Mouse (Mus musculus) MEL (cell line): ENCODE results near the gene Anapc13. TPM values are rescaled to one million over a fixed set of nuclear protein-coding genes. Genes with fewer than 3 reads are reported as not detected.

Source experiments
- DNase-seq: peaks from one replicate; pipeline ENCODE4 v3.0.0; 2011; ENCODE audit warnings: low read depth, low spot score
- H3K27ac ChIP-seq: 2 replicates; pipeline ENCODE4 v1.5.1; 2012; ENCODE audit warnings: low read depth, mild to moderate bottlenecking, control low read depth, low read length, moderate library complexity; ENCODE audit not compliant: control insufficient read depth
- H3K27me3 ChIP-seq, 2 experiments: fragments of 150-350 bp in 1 of 2; sonication (generic) in 1 of 2; 2 replicates each; pipeline ENCODE4 v1.6.1; 2012; ENCODE audit warnings: low read length in 2 of 2, mild to moderate bottlenecking in 2 of 2, improper control_type of control experiment in 1 of 2, moderate library complexity in 1 of 2; ENCODE audit not compliant: insufficient read depth in 2 of 2, control insufficient read depth in 1 of 2
- H3K36me3 ChIP-seq, 2 experiments: 2 replicates each; pipeline ENCODE4 v1.6.1; 2012 to 2014; ENCODE audit warnings: low read length in 2 of 2, improper control_type of control experiment in 1 of 2, inconsistent platforms in 1 of 2, mild to moderate bottlenecking in 1 of 2; ENCODE audit not compliant: insufficient read depth in 2 of 2, control insufficient read depth in 1 of 2
- H3K4me1 ChIP-seq, 2 experiments: fragments of 150-350 bp in 1 of 2; sonication (generic) in 1 of 2; 2 replicates each; pipeline ENCODE4 v1.6.1; 2012; ENCODE audit warnings: low read length in 2 of 2, improper control_type of control experiment in 1 of 2, mild to moderate bottlenecking in 1 of 2; ENCODE audit not compliant: insufficient read depth in 2 of 2, control insufficient read depth in 1 of 2
- H3K4me3 ChIP-seq, 2 experiments: fragments of 150-350 bp in 1 of 2; sonication (generic) in 1 of 2; 2 replicates each; pipeline ENCODE4 v1.5.1; 2012; ENCODE audit warnings: low read depth in 2 of 2, low read length in 2 of 2, mild to moderate bottlenecking in 2 of 2, moderate library complexity in 2 of 2, control low read depth in 1 of 2, improper control_type of control experiment in 1 of 2; ENCODE audit not compliant: control insufficient read depth in 1 of 2, insufficient read depth in 1 of 2
- H3K79me2 ChIP-seq: 2 replicates; pipeline ENCODE4 v1.6.1; 2012; ENCODE audit warnings: mild to moderate bottlenecking, low read length, moderate library complexity; ENCODE audit not compliant: control insufficient read depth, poor library complexity, insufficient read depth
- H3K9ac ChIP-seq: 2 replicates; pipeline ENCODE4 v1.6.1; 2012; ENCODE audit warnings: low read depth, mild to moderate bottlenecking, control low read depth, low read length, moderate library complexity; ENCODE audit not compliant: control insufficient read depth, poor library complexity, severe bottlenecking
- H3K9me3 ChIP-seq: fragments of 150-350 bp; sonication (generic); replicated peaks from 2 replicates; pipeline ENCODE4 v1.6.1; 2012; ENCODE audit warnings: mild to moderate bottlenecking, low read length, improper control_type of control experiment, moderate library complexity; ENCODE audit not compliant: insufficient read depth
- CHD1 ChIP-seq: IDR thresholded peaks from 2 replicates; pipeline ENCODE4 v1.6.1; 2012; ENCODE audit warnings: low read depth, mild to moderate bottlenecking, inconsistent platforms, low read length, improper control_type of control experiment
- CHD2 ChIP-seq: IDR thresholded peaks from 2 replicates; pipeline ENCODE4 v1.6.1; 2011; ENCODE audit warnings: low read length, improper control_type of control experiment
- CTCF ChIP-seq, 3 experiments: IDR thresholded peaks in 2 of 3; conservative IDR thresholded peaks in 1 of 3; 2 replicates each; pipeline ENCODE4 v1.5.1; 2011 to 2012; ENCODE audit warnings: low read length in 3 of 3, low read depth in 2 of 3, mild to moderate bottlenecking in 2 of 3, improper control_type of control experiment in 1 of 3, inconsistent platforms in 1 of 3, mixed read lengths in 1 of 3, moderate library complexity in 1 of 3; ENCODE audit not compliant: control insufficient read depth in 1 of 3, insufficient read depth in 1 of 3, poor library complexity in 1 of 3, severe bottlenecking in 1 of 3
- E2F4 ChIP-seq: IDR thresholded peaks from 2 replicates; pipeline ENCODE4 v1.6.1; 2011; ENCODE audit warnings: low read depth, low read length, improper control_type of control experiment, borderline replicate concordance
- ELF1 ChIP-seq: IDR thresholded peaks from 2 replicates; pipeline ENCODE4 v1.6.1; 2014; ENCODE audit warnings: low read depth, mild to moderate bottlenecking, inconsistent platforms, low read length, improper control_type of control experiment, moderate library complexity
- EP300 ChIP-seq, 2 experiments: IDR thresholded peaks; 2 replicates each; pipeline ENCODE4 v1.6.1; 2011; ENCODE audit warnings: improper control_type of control experiment in 2 of 2, low read length in 2 of 2, low read depth in 1 of 2, mild to moderate bottlenecking in 1 of 2
- GABPA ChIP-seq: IDR thresholded peaks from 2 replicates; pipeline ENCODE4 v1.6.1; 2012; ENCODE audit warnings: low read depth, mild to moderate bottlenecking, inconsistent platforms, low read length, improper control_type of control experiment, moderate library complexity
- KAT2A ChIP-seq: conservative IDR thresholded peaks from 2 replicates; pipeline ENCODE4 v1.6.1; 2012; ENCODE audit warnings: low read depth, low read length, improper control_type of control experiment, inconsistent platforms
- MAFK ChIP-seq: IDR thresholded peaks from 2 replicates; pipeline ENCODE4 v1.6.1; 2011; ENCODE audit warnings: low read depth, mild to moderate bottlenecking, low read length, improper control_type of control experiment, borderline replicate concordance
- MAX ChIP-seq: IDR thresholded peaks from 2 replicates; pipeline ENCODE4 v1.6.1; 2011; ENCODE audit warnings: low read length, improper control_type of control experiment
- MAZ ChIP-seq: IDR thresholded peaks from 2 replicates; pipeline ENCODE4 v1.6.1; 2012; ENCODE audit warnings: low read depth, mild to moderate bottlenecking, inconsistent platforms, low read length, improper control_type of control experiment
- MEF2A ChIP-seq: IDR thresholded peaks from 2 replicates; pipeline ENCODE4 v1.6.1; 2014; ENCODE audit warnings: low read depth, mild to moderate bottlenecking, inconsistent platforms, low read length, improper control_type of control experiment; ENCODE audit not compliant: poor library complexity, insufficient replicate concordance, severe bottlenecking; ENCODE audit errors: extremely low read depth
- MXI1 ChIP-seq: IDR thresholded peaks from 2 replicates; pipeline ENCODE4 v1.6.1; 2011; ENCODE audit warnings: mild to moderate bottlenecking, low read depth, low read length, improper control_type of control experiment
- MYB ChIP-seq: IDR thresholded peaks from 2 replicates; pipeline ENCODE4 v1.6.1; 2011; ENCODE audit warnings: mild to moderate bottlenecking, low read depth, low read length, improper control_type of control experiment
- NELFE ChIP-seq: IDR thresholded peaks from 2 replicates; pipeline ENCODE4 v1.6.1; 2011; ENCODE audit warnings: low read depth, low read length, improper control_type of control experiment
- POLR2AphosphoS2 ChIP-seq: IDR thresholded peaks from 2 replicates; pipeline ENCODE4 v1.6.1; 2011; ENCODE audit warnings: low read length, improper control_type of control experiment
- RAD21 ChIP-seq: IDR thresholded peaks from 2 replicates; pipeline ENCODE4 v1.6.1; 2011; ENCODE audit warnings: mild to moderate bottlenecking, low read depth, low read length, improper control_type of control experiment
- RCOR1 ChIP-seq: IDR thresholded peaks from 2 replicates; pipeline ENCODE4 v1.6.1; 2012; ENCODE audit warnings: low read depth, mild to moderate bottlenecking, inconsistent platforms, low read length, improper control_type of control experiment
- SIN3A ChIP-seq: IDR thresholded peaks from 2 replicates; pipeline ENCODE4 v1.6.1; 2012; ENCODE audit warnings: low read length, improper control_type of control experiment, inconsistent platforms
- TAL1 ChIP-seq: IDR thresholded peaks from 2 replicates; pipeline ENCODE4 v1.6.1; 2012; ENCODE audit warnings: mild to moderate bottlenecking, inconsistent platforms, low read length, moderate library complexity, mixed read lengths
- TBP ChIP-seq: IDR thresholded peaks from 2 replicates; pipeline ENCODE4 v1.8.0; 2011; ENCODE audit warnings: low read depth, low read length, improper control_type of control experiment
- TCF12 ChIP-seq: IDR thresholded peaks from 2 replicates; pipeline ENCODE4 v1.6.1; 2014; ENCODE audit warnings: low read depth, mild to moderate bottlenecking, inconsistent platforms, low read length, improper control_type of control experiment, moderate library complexity
- UBTF ChIP-seq: IDR thresholded peaks from 2 replicates; pipeline ENCODE4 v1.6.1; 2012; ENCODE audit warnings: low read depth, mild to moderate bottlenecking, inconsistent platforms, low read length, improper control_type of control experiment, moderate library complexity, borderline replicate concordance; ENCODE audit not compliant: insufficient read depth
- USF1 ChIP-seq: IDR thresholded peaks from 2 replicates; pipeline ENCODE4 v1.6.1; 2014; ENCODE audit warnings: low read depth, mild to moderate bottlenecking, inconsistent platforms, low read length, improper control_type of control experiment, moderate library complexity
- USF2 ChIP-seq, 2 experiments: IDR thresholded peaks; 2 replicates each; pipeline ENCODE4 v1.6.1; 2011 to 2012; ENCODE audit warnings: improper control_type of control experiment in 2 of 2, low read length in 2 of 2, borderline replicate concordance in 1 of 2, inconsistent platforms in 1 of 2, low read depth in 1 of 2, mild to moderate bottlenecking in 1 of 2; ENCODE audit not compliant: insufficient read depth in 1 of 2
- ZC3H11A ChIP-seq: IDR thresholded peaks from 2 replicates; pipeline ENCODE4 v1.6.1; 2012; ENCODE audit warnings: low read depth, mild to moderate bottlenecking, inconsistent platforms, low read length, improper control_type of control experiment
- ZNF384 ChIP-seq: IDR thresholded peaks from 2 replicates; pipeline ENCODE4 v1.6.1; 2012; ENCODE audit warnings: low read depth, mild to moderate bottlenecking, inconsistent platforms, low read length, improper control_type of control experiment
- polyA plus RNA-seq, 2 experiments: library from polyadenylated mRNA; stranded (reverse) in 1 of 2; unstranded in 1 of 2; fragments of >175 nt in 1 of 2; fragments of >200 nt in 1 of 2; gene quantifications; 2 replicates each; pipeline versions ENCODE4 v1.2.1 to v1.2.4; 2012; ENCODE audit warnings: low replicate concordance in 2 of 2, low read depth in 1 of 2; ENCODE audit not compliant: insufficient read length in 2 of 2, insufficient read depth in 1 of 2, missing spikeins in 1 of 2
- total RNA-seq: library from RNA; depleted of rRNA; stranded (reverse); fragments of 300-350 nt; gene quantifications from 2 replicates; pipeline ENCODE4 v1.2.3, GENCODE M21; 2012

Anapc13 gene
- total and polyA plus RNA-seq, 3 experiments, result 89.9 to 113 TPM; not detected in 1

- no peak for DNase-seq
- TF ChIP-seq CHD2 (no peak), TAL1 (no peak), RCOR1 (no peak), USF1 (no peak), ZNF384 (no peak), CTCF (IDR thresholded peaks at IDR 0.05 in 2 of 3, conservative IDR thresholded peaks at IDR 0.05 in 1 of 3; ENCODE audit: control insufficient read depth in 1 of 3, insufficient read depth in 1 of 3, low read depth in 2 of 3, low read length in 3 of 3, poor library complexity in 1 of 3, severe bottlenecking in 1 of 3) (no peak), SIN3A (no peak), USF2 (IDR thresholded peaks at IDR 0.05; ENCODE audit: borderline replicate concordance in 1 of 2, insufficient read depth in 1 of 2, low read depth in 1 of 2, low read length in 2 of 2) (no peak), UBTF (no peak), MAZ (no peak), ZC3H11A (no peak), TBP (no peak), TCF12 (no peak), EP300 (IDR thresholded peaks at IDR 0.05; ENCODE audit: low read depth in 1 of 2, low read length in 2 of 2) (no peak), MXI1 (no peak), POLR2AphosphoS2 (no peak), ELF1 (no peak), E2F4 (no peak), MYB (no peak), NELFE (no peak)
- no peaks in the 10 kb centered on the region for H3K27me3 ChIP-seq
Measured at GRCm38 (mm10) chr9:102668115-102668514, 42.0 kb downstream of the Anapc13 start.

DNA sequence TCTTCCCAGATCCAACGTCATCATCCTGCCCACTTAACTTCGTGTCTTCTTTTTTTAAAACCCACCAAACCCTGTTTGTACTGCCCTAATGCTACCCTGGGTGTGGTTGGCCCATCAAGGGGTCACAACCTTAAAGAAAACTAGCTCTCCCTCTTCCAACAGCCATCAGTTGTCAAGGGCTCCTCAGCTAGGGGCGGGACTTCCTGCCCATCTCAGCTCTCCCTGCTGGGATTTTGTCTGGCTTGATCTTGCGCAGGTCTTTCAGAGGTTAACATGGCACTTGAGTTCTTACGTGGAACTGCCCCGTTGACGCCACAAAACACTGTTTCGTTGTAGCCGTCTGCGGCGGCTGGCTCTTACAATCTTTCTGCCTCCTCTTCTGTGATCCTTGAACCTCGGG lies 42.8 kb downstream of the Anapc13 start:
- no peaks in the 10 kb centered on the region for H3K36me3 ChIP-seq
- no peak overlapping the region for H3K9ac ChIP-seq
- H3K4me1 ChIP-seq, result no peaks in the 10 kb centered on the region
- H3K4me3 ChIP-seq, result no peak overlapping the region
- H3K27me3 ChIP-seq, result no peaks in the 10 kb centered on the region
- no peak overlapping the region for H3K27ac ChIP-seq
- no peaks in the 10 kb centered on the region for H3K79me2 ChIP-seq
- TF ChIP-seq TCF12 (no peak), E2F4 (no peak), MAFK (no peak), UBTF (no peak), GABPA (no peak), TBP (no peak), MAX (no peak), SIN3A (no peak), KAT2A (no peak), MEF2A (no peak), CHD1 (no peak), POLR2AphosphoS2 (no peak), USF1 (no peak), RAD21 (no peak), CHD2 (no peak), EP300 (IDR thresholded peaks at IDR 0.05; ENCODE audit: low read depth in 1 of 2, low read length in 2 of 2) (no peak)
- H3K9me3 ChIP-seq, result no peaks in the 10 kb centered on the region
- DNase-seq, result no peak

More at GRCm38 (mm10) chr9:102668115-102668514, 42.0 kb downstream of the Anapc13 start:
- no peak overlapping the region for H3K4me3 ChIP-seq
- no peaks in the 10 kb centered on the region for H3K36me3 ChIP-seq
- H3K4me1 ChIP-seq, result no peaks in the 10 kb centered on the region
- no peaks in the 10 kb centered on the region for H3K79me2 ChIP-seq
- H3K27ac ChIP-seq, result no peak overlapping the region
- no peak overlapping the region for H3K9ac ChIP-seq
- H3K9me3 ChIP-seq, result no peaks in the 10 kb centered on the region
